11 mouse cellular contexts compared by ENCODE assay signal in the genomic region with DNA sequence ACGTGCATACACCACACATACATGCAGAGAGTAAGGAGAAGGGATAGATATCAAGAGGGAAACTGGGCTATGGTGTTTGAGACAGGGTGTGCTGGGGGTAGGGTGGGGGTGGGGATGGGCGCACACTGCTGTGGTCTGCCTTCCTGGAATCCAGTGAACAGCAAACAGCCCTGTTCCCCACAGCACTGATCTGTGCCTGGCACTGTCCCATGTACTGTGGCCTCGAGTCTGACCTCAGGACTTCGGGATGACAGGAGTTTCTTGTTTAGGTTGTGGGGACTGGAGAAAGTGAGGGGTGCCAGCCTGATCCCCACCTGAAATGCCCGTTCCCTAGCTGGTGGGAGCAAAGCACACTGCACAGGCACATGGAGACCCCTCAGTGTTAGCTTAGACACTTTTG. TPM values are rescaled to one million over a fixed set of nuclear protein-coding genes. Genes with fewer than 3 reads are reported as not detected.
A peak's percentile ranks its signal among the peaks of the same experiment; 100 is the strongest.
DNase-seq lines count a peak whose midpoint lies in the region; ATAC-seq and TF ChIP-seq lines count a peak whose summit lies in the region.
"Had no signal": no experiment of that assay in that cellular context is flagged by ENCODE, and none has a peak within 500 bp of the region (broad histone marks: within the 10 kb centered on the region; RNA-seq: fewer than 3 reads in every experiment).

A gene (minus strand): TSS at position 41 of the 400 bp plus-strand sequence.

- H3K27me3 ChIP-seq in heart, embryonic 14.5 days (ENCODE audit: control insufficient read depth, insufficient read depth, low read length) = no peaks in the 10 kb centered on the region
- no peaks in the 10 kb centered on the region for H3K27me3 ChIP-seq in midbrain, embryonic 10.5 days (ENCODE audit: low read depth, poor library complexity, severe bottlenecking)
- no peaks in the 10 kb centered on the region for H3K27me3 ChIP-seq in midbrain, embryonic 15.5 days (replicated peaks)
- no peaks in the 10 kb centered on the region for H3K27me3 ChIP-seq in stomach, postnatal 0 days (ENCODE audit: control insufficient read depth, insufficient read depth, low read length)

- no peak within 1 kb of the TSS for H3K4me3 ChIP-seq in heart, embryonic 14.5 days (ENCODE audit: control insufficient read depth in 1 of 2, insufficient read depth in 1 of 2, low read depth in 1 of 2, low read length in 2 of 2)
- H3K4me3 ChIP-seq in midbrain, embryonic 10.5 days = no peak within 1 kb of the TSS
- no peak within 1 kb of the TSS for H3K4me3 ChIP-seq in midbrain, embryonic 15.5 days
- H3K4me3 ChIP-seq in stomach, postnatal 0 days (ENCODE audit: low read depth, low read length) = no peak within 1 kb of the TSS

- H3K9ac ChIP-seq in heart, embryonic 14.5 days (ENCODE audit: low read length) = no peak within 1 kb of the TSS
- H3K9ac ChIP-seq in midbrain, embryonic 15.5 days = no peak within 1 kb of the TSS
- no peak within 1 kb of the TSS; the same call in 1 of the 2 replicates for H3K9ac ChIP-seq in stomach, postnatal 0 days (ENCODE audit: low read length)

- H3K4me1 ChIP-seq in heart, embryonic 14.5 days (ENCODE audit: control insufficient read depth in 2 of 2, insufficient read depth in 2 of 2, low read length in 2 of 2) = peaks cover 62 to 73% of the 10 kb centered on the region in 2 experiments
- peaks cover 65% of the 10 kb centered on the region for H3K4me1 ChIP-seq in midbrain, embryonic 10.5 days
- H3K4me1 ChIP-seq in midbrain, embryonic 15.5 days = peaks cover 56% of the 10 kb centered on the region
- H3K4me1 ChIP-seq in stomach, postnatal 0 days (replicated peaks; ENCODE audit: control insufficient read depth, insufficient read depth) = peaks cover 30% of the 10 kb centered on the region

- intact Hi-C loops in heart, postnatal 36 days (cut with DNase I) = no loop called here
- intact Hi-C loops in left cerebral cortex, postnatal 25 days (cut with DNase I) = no loop called here
- intact Hi-C loops in left cerebral cortex, postnatal 4 days (cut with DNase I) = no loop called here

- no peaks in the 10 kb centered on the region for H3K36me3 ChIP-seq in heart, embryonic 14.5 days (ENCODE audit: control insufficient read depth, insufficient read depth, low read length)
- peaks cover 13% of the 10 kb centered on the region for H3K36me3 ChIP-seq in midbrain, embryonic 10.5 days
- no peaks in the 10 kb centered on the region for H3K36me3 ChIP-seq in midbrain, embryonic 15.5 days (replicated peaks)
- no peaks in the 10 kb centered on the region for H3K36me3 ChIP-seq in stomach, postnatal 0 days (ENCODE audit: control insufficient read depth, insufficient read depth, low read length)

- no peak for TF ChIP-seq EP300 in stomach, postnatal 0 days (optimal IDR thresholded peaks at IDR 0.05)

- 75% methylated on average over 5 of the region's 5 CpGs for WGBS in heart, embryonic 14.5 days
- 90% methylated on average over 5 of the region's 5 CpGs for WGBS in midbrain, embryonic 10.5 days
- WGBS in midbrain, embryonic 15.5 days = 93% methylated on average over 5 of the region's 5 CpGs
- 79% methylated on average over 5 of the region's 5 CpGs for WGBS in stomach, postnatal 0 days

- peak within 1 kb of the TSS; percentile 95 to 96 for H3K27ac ChIP-seq in heart, embryonic 14.5 days (replicated peaks in 1 of 2; ENCODE audit: control insufficient read depth in 1 of 2, insufficient read depth in 1 of 2, low read depth in 2 of 2, low read length in 2 of 2)
- H3K27ac ChIP-seq in midbrain, embryonic 10.5 days (replicated peaks) = peak within 1 kb of the TSS; percentile 74; the same call in 1 of the 2 replicates
- H3K27ac ChIP-seq in midbrain, embryonic 15.5 days = no peak within 1 kb of the TSS
- peak within 1 kb of the TSS; percentile 96 for H3K27ac ChIP-seq in stomach, postnatal 0 days (replicated peaks)

- no peak for DNase-seq in heart, postnatal 36 days
- no peak for DNase-seq in midbrain, embryonic 10.5 days (ENCODE audit: low spot score)
- DNase-seq in kidney, postnatal 10 days = peak; percentile 8
- no peak for DNase-seq in stomach, postnatal 0 days (ENCODE audit: low spot score)
- DNase-seq in left cerebral cortex, postnatal 25 days (ENCODE audit: low spot score in 2 of 2) = no peak
- DNase-seq in left cerebral cortex, postnatal 4 days = no peak
- DNase-seq: right cerebral cortex, postnatal 25 days had no signal

- peak within 1 kb of the TSS; percentile 39; the same call in 1 of the 2 replicates for H3K4me2 ChIP-seq in heart, embryonic 14.5 days (ENCODE audit: low read length)
- no peak within 1 kb of the TSS for H3K4me2 ChIP-seq in midbrain, embryonic 15.5 days
- H3K4me2 ChIP-seq in stomach, postnatal 0 days (replicated peaks; ENCODE audit: low read depth) = no peak within 1 kb of the TSS

- H3K9me3 ChIP-seq in heart, embryonic 14.5 days (ENCODE audit: control insufficient read depth, low read length) = no peaks in the 10 kb centered on the region
- H3K9me3 ChIP-seq in midbrain, embryonic 10.5 days (replicated peaks) = no peaks in the 10 kb centered on the region
- no peaks in the 10 kb centered on the region for H3K9me3 ChIP-seq in midbrain, embryonic 15.5 days
- H3K9me3 ChIP-seq in stomach, postnatal 0 days (ENCODE audit: control insufficient read depth, low read length) = no peaks in the 10 kb centered on the region

- no peak for ATAC-seq in heart, embryonic 14.5 days (ENCODE audit: insufficient number of reproducible peaks, insufficient read depth, low FRiP score, low read depth)
- no peak for ATAC-seq in midbrain, embryonic 15.5 days (replicated peaks)
- ATAC-seq in stomach, postnatal 0 days (ENCODE audit: low FRiP score, low TSS enrichment) = no peak

- no peak for TF ChIP-seq CTCF in stomach, postnatal 0 days (IDR thresholded peaks at IDR 0.05; ENCODE audit: low read depth)

RNA-seq across cellular contexts. Expression of the gene that starts here (rescaled TPM):
- 0.84 and 1.1 TPM in 2 replicates for polyA plus RNA-seq in heart, embryonic 14.5 days (2014; fragmentation: Nextera tagmentation; extraction: Ambion mirVana)
- total RNA-seq in heart, postnatal 36 days (2021) = not detected
- polyA plus RNA-seq in midbrain, embryonic 10.5 days (2016; fragmentation: Nextera tagmentation; extraction: Ambion mirVana) = 1.4 and 1.5 TPM in 2 replicates
- 2.3 and 3.0 TPM in 2 replicates for polyA plus RNA-seq in midbrain, embryonic 15.5 days (2015; fragmentation: Nextera tagmentation; extraction: Ambion mirVana)
- polyA plus RNA-seq in stomach, postnatal 0 days (2015; fragmentation: Nextera tagmentation; extraction: Ambion mirVana) = 0.40 TPM in 2 replicates
- not detected for total RNA-seq in left cerebral cortex, postnatal 25 days (2021)
- total RNA-seq in left cerebral cortex, postnatal 4 days (2021) = not detected
- total RNA-seq: adrenal gland, postnatal 4 days; granulocyte monocyte progenitor cell, adult 5-6 weeks had no signal
